Mouse (Mus musculus): ENCODE results near the gene Cldn15.

DNA sequence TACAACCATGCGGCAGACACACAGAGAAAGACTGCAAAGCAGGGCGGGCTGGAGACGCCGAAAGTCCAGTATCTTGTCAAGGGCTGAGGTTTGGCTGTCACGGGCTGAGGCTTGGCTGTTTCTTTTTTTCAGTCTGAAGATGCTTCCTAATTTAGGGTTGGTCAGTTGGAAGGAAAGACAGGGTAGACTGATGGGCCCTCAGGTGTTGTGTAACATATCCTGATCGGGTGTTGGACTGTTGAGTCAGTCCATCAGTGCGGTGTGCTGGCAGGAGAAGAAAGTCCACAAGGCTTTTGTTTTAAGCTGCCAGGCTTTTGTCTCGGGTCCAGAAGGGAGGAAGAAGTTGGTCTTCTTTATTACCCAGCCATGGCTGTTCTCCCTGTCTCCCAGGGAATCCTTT lies 7.3 kb downstream of the Cldn15 start:
- no peak for TF ChIP-seq JUND (conservative IDR thresholded peaks at IDR 0.05; ENCODE audit: low read depth, low read length)
- no peak for TF ChIP-seq CTCF (conservative IDR thresholded peaks at IDR 0.05 in 1 of 2, IDR thresholded peaks at IDR 0.05 in 1 of 2; ENCODE audit: low read depth in 2 of 2, low read length in 2 of 2)
- no peak for TF ChIP-seq ZC3H11A (IDR thresholded peaks at IDR 0.05; ENCODE audit: low read depth, low read length)
- TF ChIP-seq POLR2A (IDR thresholded peaks at IDR 0.05; ENCODE audit: low read depth, low read length): no peak
- no peak for TF ChIP-seq JUN (IDR thresholded peaks at IDR 0.05; ENCODE audit: insufficient read depth, low read depth, low read length)
- TF ChIP-seq RCOR1 (conservative IDR thresholded peaks at IDR 0.05; ENCODE audit: low read depth, low read length): no peak
- no peak for TF ChIP-seq CHD1 (IDR thresholded peaks at IDR 0.05; ENCODE audit: low read depth, low read length)
- TF ChIP-seq TCF12 (IDR thresholded peaks at IDR 0.05; ENCODE audit: low read depth, low read length): no peak
- no peak for TF ChIP-seq UBTF (IDR thresholded peaks at IDR 0.05; ENCODE audit: low read depth, low read length)
- TF ChIP-seq POLR2AphosphoS2 (IDR thresholded peaks at IDR 0.05; ENCODE audit: low read depth, low read length): no peak
